Mouse (Mus musculus) hindbrain, postnatal 0 days (tissue): ENCODE data around the gene Ppp1r7. TPM values are rescaled to one million over a fixed set of nuclear protein-coding genes. Genes with fewer than 3 reads are reported as not detected.

ENCODE experiments used
- ATAC-seq: fragments of 200-750 bp; cut with Nextera tagmentation; 2 replicates; pipeline ENCODE4 v1.8.0; 2017; ENCODE audit warnings: mild to moderate bottlenecking, moderate TSS enrichment, moderate library complexity
- DNase-seq: peaks from one replicate; pipeline ENCODE4 v3.0.0-alpha.2; 2015; ENCODE audit warnings: low spot score
- H3K27ac ChIP-seq: fragments of 300-500 bp; sonication (generic); 2 replicates; pipeline ENCODE4 v1.5.1; 2014; ENCODE audit warnings: mild to moderate bottlenecking
- H3K27me3 ChIP-seq: fragments of 300-500 bp; sonication (generic); 2 replicates; pipeline ENCODE4 v1.6.1; 2014; ENCODE audit warnings: low read length, mixed read lengths; ENCODE audit not compliant: insufficient read depth
- H3K36me3 ChIP-seq: fragments of 300-500 bp; sonication (generic); 2 replicates; pipeline ENCODE4 v1.6.1; 2014; ENCODE audit warnings: low read length, mixed read lengths; ENCODE audit not compliant: insufficient read depth
- H3K4me1 ChIP-seq: fragments of 300-500 bp; sonication (generic); 2 replicates; pipeline ENCODE4 v1.6.1; 2014; ENCODE audit warnings: antibody characterized with exemption, low read length, mixed read lengths; ENCODE audit not compliant: insufficient read depth
- H3K4me2 ChIP-seq: fragments of 300-500 bp; sonication (generic); 2 replicates; pipeline ENCODE4 v1.6.1; 2014; ENCODE audit warnings: low read depth, mild to moderate bottlenecking, low read length, moderate library complexity, mixed read lengths
- H3K4me3 ChIP-seq: fragments of 300-500 bp; sonication (generic); 2 replicates; pipeline ENCODE4 v1.5.1; 2014; ENCODE audit warnings: low read length
- H3K9ac ChIP-seq: fragments of 300-500 bp; sonication (generic); replicated peaks from 2 replicates; pipeline ENCODE4 v1.6.1; 2014; ENCODE audit warnings: mild to moderate bottlenecking, low read length, moderate library complexity, mixed read lengths
- H3K9me3 ChIP-seq: fragments of 300-500 bp; sonication (generic); 2 replicates; pipeline ENCODE4 v1.6.1; 2016; ENCODE audit warnings: low read length, mixed read lengths
- CTCF ChIP-seq: IDR thresholded peaks from 2 replicates; pipeline ENCODE4 v1.5.1; 2016; ENCODE audit warnings: antibody characterized with exemption, control low read depth, low read depth
- WGBS: fragments of 180-500 bp; shearing (Covaris S2); extraction: QIAGEN DNeasy Blood & Tissue Kit; methylation state at CpG from one replicate; pipeline ENCODE4 v1.1.7; 2014; 5-methylcytosine and 5-hydroxymethylcytosine counted together
- polyA plus RNA-seq: library from polyadenylated mRNA; unstranded; fragments of >200 nt; fragmentation: Nextera tagmentation; extraction: Ambion mirVana; gene quantifications from 2 replicates; pipeline ENCODE4 v1.2.1, GENCODE M21; 2015
- total RNA-seq: library from RNA; depleted of rRNA; stranded (reverse); fragments of >200 nt; gene quantifications from 2 replicates; pipeline ENCODE4 v1.2.3, GENCODE M21; 2014

Ppp1r7 gene
- total and polyA plus RNA-seq, 2 experiments from 2014 or later, result 10.2 to 62.2 TPM

GRCm38 (mm10) chr1:93365641-93366040, 23.0 kb downstream of the Ppp1r7 start:
- no peak for DNase-seq
- no peak for TF ChIP-seq CTCF
- H3K27me3 ChIP-seq, result no peaks in the 10 kb centered on the region
- H3K27ac ChIP-seq, result no peak overlapping the region
- H3K9ac ChIP-seq, result no peak overlapping the region
- no peak overlapping the region for H3K4me3 ChIP-seq
- 96% methylated on average over 6 of the region's 6 CpGs for WGBS
- no peak overlapping the region for H3K4me2 ChIP-seq
- H3K4me1 ChIP-seq, result no peaks in the 10 kb centered on the region
- ATAC-seq, result no peak
- no peaks in the 10 kb centered on the region for H3K9me3 ChIP-seq
- peaks cover 39% of the 10 kb centered on the region; the same call in 1 of the 2 replicates for H3K36me3 ChIP-seq

DNA sequence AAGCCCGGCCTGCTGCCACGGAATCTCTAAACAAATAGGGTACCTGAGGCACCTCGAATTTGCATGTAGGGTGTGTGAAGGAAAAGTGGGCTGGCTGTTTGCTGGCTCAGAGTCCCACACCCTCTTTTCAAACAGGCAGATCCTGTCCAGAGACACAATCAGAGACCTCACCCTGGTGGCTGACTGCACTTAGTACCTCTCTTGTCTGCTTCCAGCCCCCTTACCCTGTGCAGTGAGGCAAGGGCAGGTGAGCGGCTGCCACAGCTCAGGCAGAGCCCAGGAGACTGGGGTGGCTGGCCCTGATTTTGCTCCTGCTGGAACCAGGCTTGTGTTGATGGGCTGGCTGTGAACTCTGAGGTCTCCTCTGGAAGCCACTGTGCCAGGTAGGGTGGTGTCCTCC, 31.0 kb downstream of the Ppp1r7 start, which contains the start of gene Ano7:
Gene Ano7 (plus strand): TSS at position 266 of the 400 bp plus-strand sequence.
- no peaks in the 10 kb centered on the region for H3K27me3 ChIP-seq
- DNase-seq (no peak), ATAC-seq (0 out of 2 replicates have a peak, but pooled peaks have one; percentile 38)
- H3K4me2 ChIP-seq, result no peak within 1 kb of the TSS
- WGBS, result 80% methylated on average over 4 of the region's 4 CpGs
- H3K9me3 ChIP-seq, result no peaks in the 10 kb centered on the region
- no peak within 1 kb of the TSS for H3K4me3 ChIP-seq
- H3K27ac ChIP-seq, result no peak within 1 kb of the TSS
- H3K36me3 ChIP-seq, result no peaks in the 10 kb centered on the region
- H3K4me1 ChIP-seq, result no peaks in the 10 kb centered on the region
- H3K9ac ChIP-seq, result no peak within 1 kb of the TSS
- no peak for TF ChIP-seq CTCF

GRCm38 (mm10) chr1:93377307-93377706, 34.7 kb downstream of the Ppp1r7 start:
- Histone ChIP-seq H3K4me2 (no peak overlapping the region), H3K4me3 (no peak overlapping the region), H3K27ac (no peak overlapping the region), H3K9me3 (no peaks in the 10 kb centered on the region), H3K36me3 (no peaks in the 10 kb centered on the region), H3K4me1 (no peaks in the 10 kb centered on the region), H3K9ac (no peak overlapping the region), H3K27me3 (no peaks in the 10 kb centered on the region)
- WGBS, result 73% methylated on average over 5 of the region's 5 CpGs
- DNase-seq (no peak), ATAC-seq (no peak)
- no peak for TF ChIP-seq CTCF

- no peak for TF ChIP-seq CTCF
- DNase-seq, result no peak
- Histone ChIP-seq H3K4me2 (no peak overlapping the region), H3K27me3 (no peaks in the 10 kb centered on the region), H3K36me3 (no peaks in the 10 kb centered on the region), H3K9ac (no peak overlapping the region), H3K27ac (no peak overlapping the region), H3K4me3 (no peak overlapping the region), H3K9me3 (no peaks in the 10 kb centered on the region), H3K4me1 (no peaks in the 10 kb centered on the region)
- 83% methylated on average over 5 of the region's 5 CpGs for WGBS
- no peak for ATAC-seq
Measured at GRCm38 (mm10) chr1:93379117-93379516, 36.5 kb downstream of the Ppp1r7 start.

DNA sequence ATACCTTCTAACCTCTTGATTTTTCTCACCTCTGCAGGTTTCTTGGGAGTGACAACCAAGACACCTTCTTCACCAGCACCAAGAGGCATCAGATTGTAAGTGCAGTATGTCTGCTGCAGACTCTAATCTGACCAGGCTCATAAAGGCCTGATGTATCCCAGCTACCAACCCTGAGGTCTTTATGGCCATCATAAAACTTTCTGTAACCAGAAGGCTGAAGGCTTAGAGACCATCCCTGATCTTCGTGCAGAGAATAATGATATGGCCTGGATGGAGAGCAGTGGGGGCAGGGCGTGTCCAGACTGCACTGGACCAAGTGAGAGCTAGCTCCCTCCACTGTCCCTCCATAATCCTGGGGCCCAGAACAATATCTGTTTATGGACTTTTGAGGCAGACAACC, 44.5 kb downstream of the Ppp1r7 start:
- Histone ChIP-seq H3K9ac (no peak overlapping the region), H3K36me3 (no peaks in the 10 kb centered on the region), H3K27ac (no peak overlapping the region), H3K4me3 (no peak overlapping the region), H3K4me1 (no peaks in the 10 kb centered on the region), H3K4me2 (no peak overlapping the region), H3K9me3 (no peaks in the 10 kb centered on the region), H3K27me3 (no peaks in the 10 kb centered on the region)
- 81% methylated on average over 2 of the region's 2 CpGs for WGBS
- ATAC-seq (no peak), DNase-seq (no peak)
- TF ChIP-seq CTCF, result no peak

DNA sequence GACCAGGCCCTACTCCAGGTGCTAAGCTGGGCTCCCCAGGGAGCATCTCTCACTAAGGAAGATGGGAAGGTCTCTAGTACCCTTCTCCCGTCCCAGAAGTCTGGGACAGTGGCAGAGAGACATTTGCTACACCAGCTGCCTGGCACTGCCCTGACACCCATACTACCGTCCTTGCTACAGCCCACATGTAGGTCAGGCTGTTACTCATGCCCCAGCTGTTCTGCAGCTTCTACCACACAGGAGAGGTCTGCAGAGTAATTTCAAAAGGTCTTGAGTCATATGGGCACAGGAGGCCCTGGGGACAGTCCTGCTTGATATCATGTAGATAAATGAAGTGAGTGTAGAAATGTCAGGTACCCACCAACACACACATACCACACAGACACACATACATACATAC, 46.3 kb downstream of the Ppp1r7 start:
- WGBS, result 74% methylated on average over 2 of the region's 2 CpGs
- no peaks in the 10 kb centered on the region for H3K9me3 ChIP-seq
- H3K9ac ChIP-seq, result no peak overlapping the region
- H3K4me1 ChIP-seq, result no peaks in the 10 kb centered on the region
- no peak for DNase-seq
- H3K4me3 ChIP-seq, result no peak overlapping the region
- H3K27me3 ChIP-seq, result no peaks in the 10 kb centered on the region
- ATAC-seq, result no peak
- no peak for TF ChIP-seq CTCF
- no peak overlapping the region for H3K27ac ChIP-seq
- H3K4me2 ChIP-seq, result no peak overlapping the region
- H3K36me3 ChIP-seq, result no peaks in the 10 kb centered on the region

DNA sequence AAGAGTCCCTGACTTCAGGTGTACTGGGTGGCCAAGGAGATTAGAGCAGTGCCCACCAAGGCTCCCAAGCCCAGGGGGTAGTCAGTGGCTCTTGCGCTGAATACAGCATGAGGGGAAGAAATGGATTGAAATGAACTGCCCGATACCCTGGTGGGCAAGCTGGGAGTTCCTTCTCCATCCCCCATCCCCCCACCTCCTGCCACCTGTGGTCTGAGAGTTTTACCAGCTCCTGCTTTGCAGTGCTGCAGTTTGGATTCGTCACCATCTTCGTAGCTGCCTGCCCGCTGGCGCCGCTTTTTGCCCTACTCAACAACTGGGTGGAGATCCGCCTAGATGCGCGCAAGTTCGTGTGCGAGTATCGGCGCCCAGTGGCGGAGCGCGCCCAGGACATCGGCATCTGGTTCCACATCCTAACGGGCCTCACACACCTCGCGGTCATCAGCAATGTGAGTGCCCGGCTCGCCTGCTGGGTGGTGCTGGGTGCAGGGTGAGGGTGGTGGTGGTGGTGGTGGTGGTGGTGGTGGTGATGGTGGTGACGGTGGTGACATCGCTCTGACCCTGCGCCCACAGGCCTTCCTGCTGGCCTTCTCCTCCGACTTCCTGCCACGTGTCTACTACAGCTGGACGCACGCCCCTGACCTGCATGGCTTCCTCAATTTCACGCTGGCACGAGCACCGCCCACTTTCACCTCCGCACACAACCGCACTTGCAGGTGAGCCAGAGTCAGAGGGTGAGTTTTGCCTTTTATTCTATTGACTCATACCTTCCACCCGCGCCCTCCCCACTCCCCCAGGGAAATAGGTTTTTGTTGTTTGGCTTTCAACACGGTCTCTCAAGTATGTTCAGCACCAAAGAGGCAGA, 58.8 kb downstream of the Ppp1r7 start:
- Histone ChIP-seq H3K4me1 (no peaks in the 10 kb centered on the region), H3K9ac (no peak overlapping the region; the same call in 1 of the 2 replicates), H3K36me3 (no peaks in the 10 kb centered on the region; the same call in 1 of the 2 replicates), H3K27ac (no peak overlapping the region), H3K9me3 (no peaks in the 10 kb centered on the region), H3K4me2 (peak overlapping the region; percentile 46), H3K27me3 (no peaks in the 10 kb centered on the region), H3K4me3 (peak overlapping the region; percentile 16; the same call in 1 of the 2 replicates)
- ATAC-seq, result peak; percentile 36; the same call in 1 of the 2 replicates
- 20% methylated on average over 38 of the region's 38 CpGs for WGBS
- TF ChIP-seq CTCF, result no peak
- no peak for DNase-seq
